Mouse (Mus musculus): Measurements from ENCODE around the gene Aldh4a1.

Gene Aldh4a1

DNA sequence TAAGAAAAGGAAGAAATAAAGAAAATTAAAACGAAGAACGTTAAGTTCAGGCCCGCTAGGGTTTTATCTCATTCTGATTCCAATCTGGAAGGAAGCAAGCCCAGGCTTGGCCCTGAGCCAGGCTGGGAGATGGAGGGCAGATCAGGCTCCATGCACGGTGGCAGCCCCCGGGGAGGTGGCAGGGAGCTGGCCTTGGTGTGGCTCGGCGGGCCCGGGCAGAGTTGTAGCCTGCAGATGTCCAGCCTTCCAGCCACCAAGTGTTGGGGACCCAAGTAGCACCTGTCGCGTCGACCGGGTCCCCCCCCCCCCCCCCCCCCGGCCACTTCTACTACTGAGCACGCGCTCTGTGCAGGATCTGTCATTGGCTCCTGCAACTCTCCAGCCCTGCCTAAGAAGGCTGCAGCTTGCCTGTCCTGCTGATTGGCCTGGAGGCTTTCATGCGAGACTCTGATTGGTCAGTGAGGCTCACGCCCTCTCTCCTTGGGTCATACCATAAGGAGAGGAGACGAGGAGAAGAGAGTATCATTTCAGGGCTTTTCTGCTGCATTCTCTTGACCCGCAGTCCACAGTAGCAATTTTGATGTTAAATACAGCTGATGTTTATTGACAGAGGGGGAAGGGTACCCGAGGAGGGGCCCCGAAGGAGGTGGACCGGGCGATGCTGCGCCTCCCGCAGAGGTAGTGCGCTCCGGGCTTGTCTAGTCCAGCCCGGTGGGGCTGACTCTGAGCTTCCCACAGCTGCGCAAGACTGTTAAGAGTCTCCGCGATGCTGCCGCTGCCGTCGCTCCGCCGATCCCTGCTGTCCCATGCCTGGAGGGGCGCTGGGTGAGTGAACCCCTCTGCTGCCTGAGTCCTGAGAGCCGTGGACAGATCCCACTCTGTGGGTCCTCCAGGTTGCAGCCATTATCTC, at the start of gene Aldh4a1:
Gene Aldh4a1 (plus strand): TSS at position 494 of the 910 bp plus-strand sequence.
- DNase-seq = peak; percentile 95

DNA sequence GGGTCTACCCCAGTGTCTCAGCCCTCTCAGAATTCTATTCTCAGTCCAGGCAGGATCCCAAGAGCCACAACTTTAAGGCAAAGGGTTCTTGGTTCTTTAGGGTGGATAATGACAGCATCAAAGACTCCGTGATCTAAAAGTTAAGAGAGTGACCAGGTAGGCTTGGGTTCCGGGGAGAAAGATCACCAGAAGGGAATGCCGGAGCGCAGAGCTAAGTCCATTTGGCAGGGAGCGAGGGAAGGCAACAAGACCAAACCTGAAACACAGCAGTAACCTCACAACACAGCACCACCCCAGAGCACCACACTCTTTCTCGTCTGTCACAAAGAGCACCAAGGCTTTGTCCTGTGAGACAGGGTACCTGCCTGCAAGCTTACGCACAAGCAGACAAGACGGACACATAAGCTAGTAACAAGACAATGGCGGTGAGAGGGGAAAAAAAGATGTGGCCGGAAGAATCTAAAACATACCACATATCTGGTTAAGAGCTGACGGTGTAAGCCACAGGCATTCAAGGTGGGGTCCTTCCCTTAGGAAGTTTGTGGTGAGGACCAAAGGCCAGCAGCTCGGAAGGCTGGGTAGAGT, 49.6 kb upstream of the Aldh4a1 start:
- no peak for DNase-seq

DNA sequence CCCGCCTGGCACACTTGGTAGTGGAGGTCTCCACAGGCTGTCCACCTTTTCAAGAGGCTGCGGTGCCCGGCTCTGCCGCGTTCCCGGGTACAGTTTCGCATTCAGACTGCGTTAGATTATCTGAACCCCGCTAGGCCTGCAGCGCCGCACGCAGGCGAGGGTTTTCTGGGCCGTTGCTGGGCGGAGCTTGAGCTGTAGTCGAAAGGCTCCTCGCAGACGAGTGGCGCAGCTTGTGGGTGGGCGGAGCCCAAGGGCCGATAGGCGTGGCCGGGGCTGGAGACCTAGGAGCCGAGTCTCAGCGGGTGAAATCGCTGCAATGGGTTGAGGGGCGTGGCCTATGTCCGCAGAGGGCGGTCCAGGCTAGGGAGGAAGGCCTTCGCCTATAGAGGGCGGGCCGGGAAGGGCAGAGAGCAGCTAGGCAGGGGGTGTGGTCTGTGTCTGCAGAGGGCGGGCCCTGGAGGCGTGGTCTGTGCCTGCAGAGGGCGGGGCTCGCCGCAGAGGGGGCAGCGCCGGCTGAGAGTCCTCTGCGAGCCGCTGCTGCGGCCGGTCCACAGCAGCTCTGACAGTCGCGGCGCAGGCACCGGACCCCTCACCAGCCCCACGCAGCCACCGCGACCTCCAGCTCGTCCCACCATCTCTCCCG, 48.4 kb upstream of the Aldh4a1 start:
- peak; percentile 100 for DNase-seq

DNA sequence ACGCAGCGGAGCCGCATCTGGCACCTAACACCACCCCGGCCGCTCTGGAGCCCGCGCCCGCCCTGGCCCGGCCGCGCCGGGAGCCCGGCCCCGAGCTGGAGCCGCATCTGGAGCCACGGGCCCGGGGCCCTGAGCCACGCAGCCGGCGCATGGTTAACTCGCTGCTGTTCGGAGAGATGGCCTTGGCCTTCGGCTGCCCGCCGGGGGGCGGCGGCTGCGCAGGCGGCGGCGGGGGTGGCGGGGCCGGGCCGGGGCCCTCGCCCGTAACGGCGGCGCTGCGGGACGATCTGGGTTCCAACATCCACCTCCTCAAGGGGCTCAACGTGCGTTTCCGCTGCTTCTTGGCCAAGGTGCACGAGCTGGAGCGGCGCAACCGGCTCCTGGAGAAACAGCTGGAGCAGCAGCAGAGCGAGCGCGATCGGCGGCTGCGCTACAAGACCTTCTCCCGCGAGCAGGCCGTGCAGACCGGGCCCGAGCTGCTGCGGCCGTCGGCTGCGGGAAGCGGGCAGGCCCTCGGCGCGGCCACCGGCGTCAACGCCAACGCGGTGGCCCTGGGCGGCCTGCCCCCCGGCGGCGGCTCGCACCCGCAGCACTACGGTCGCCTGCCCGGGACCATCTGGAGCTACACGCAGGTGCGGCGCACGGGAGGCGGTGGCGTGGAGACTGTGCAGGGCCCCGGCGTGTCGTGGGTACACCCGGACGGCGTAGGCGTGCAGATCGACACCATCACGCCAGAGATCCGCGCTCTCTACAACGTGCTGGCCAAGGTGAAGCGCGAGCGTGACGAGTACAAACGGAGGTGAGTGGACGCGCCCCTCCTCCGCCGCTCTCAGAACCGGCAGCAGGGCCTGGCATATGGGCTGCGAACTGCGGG, 47.6 kb upstream of the Aldh4a1 start:
- DNase-seq = peak; percentile 63

DNA sequence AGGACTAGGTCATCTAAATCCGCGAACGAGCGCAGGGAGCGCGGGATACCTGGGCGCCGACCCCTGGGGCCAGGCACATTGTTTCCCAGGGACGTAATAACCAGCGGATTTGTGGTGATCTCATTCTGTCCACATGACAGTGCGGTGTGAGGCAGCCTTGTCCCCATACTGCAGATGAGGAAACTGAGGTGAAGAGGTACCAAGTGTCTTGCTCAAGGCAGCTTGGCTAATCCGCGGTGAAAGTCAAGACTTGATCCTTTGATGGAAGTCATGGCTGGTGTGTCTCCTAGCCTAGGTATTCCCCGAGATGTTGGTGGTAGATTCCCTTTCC, 47.0 kb upstream of the Aldh4a1 start:
- no peak for DNase-seq

DNA sequence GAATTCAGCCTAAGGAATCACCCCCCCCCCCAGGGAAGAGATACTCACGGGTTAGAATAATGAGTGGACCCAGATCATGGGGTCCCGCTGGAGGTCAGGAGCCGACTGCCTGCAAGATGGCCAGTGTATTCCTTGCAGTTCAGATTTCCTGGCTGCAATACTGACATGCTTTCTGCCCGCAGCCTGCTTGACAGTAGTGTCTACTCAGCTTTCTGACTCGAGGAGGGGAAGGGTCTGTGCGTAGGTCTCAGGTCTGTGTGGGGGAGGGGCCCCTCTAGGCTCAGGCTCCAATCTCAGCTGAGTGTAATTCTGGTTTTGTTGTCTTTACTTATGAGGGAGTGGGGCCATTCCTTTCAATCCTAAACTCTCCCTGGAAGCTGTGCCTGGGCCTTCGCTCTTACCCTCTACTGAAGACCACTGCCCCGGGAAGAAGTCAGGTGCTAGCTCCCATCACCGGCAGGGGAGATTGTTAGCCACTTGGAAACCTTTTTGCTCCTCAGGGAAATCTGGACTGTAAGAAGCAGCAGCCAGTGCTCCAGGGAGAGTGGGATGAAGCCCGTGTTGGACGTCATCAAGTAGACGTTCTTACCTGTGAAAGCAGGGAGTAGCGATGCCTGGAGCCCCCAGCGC, 46.3 kb upstream of the Aldh4a1 start:
- peak; percentile 59 for DNase-seq

DNA sequence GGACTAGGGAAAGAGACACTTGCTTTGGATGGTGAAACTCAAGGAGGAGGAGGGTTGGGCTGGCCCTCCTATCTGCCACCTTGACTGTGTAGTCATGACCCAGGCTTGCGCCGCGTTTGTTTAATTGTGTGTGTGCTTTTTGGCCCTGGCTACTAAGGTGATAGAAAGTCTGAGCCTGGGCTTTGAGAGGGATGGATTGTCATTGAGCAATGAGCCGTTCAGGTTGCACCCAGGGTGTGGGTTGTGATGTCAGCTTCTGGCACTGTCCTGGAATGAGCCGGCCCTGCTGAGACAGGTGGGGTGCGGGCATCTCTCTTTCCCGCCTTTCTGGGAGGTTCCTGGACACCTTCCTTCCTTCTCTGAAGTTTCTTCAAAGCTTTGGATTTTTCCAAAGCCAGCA, 45.7 kb upstream of the Aldh4a1 start:
- no peak for DNase-seq

DNA sequence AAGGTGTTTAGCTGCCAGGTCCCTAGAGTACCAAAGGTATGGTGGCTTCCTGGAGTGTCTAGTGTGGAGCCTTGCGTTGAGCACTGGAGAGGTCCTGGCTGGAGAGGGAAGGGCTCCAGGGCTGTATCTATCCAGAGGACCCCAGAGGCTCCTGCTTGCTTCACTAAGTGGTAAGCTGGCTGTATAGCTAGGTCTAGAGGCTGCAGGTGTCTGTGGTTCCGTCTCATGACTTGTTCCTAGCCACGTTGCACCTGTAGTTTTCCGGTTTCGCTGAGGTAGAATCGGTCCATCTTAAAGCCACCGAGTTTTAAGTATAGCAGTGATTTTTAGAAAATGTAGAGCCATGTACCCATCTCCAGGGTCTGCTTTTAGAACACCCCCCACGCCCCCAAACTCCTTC, 44.3 kb upstream of the Aldh4a1 start:
- DNase-seq = no peak

DNA sequence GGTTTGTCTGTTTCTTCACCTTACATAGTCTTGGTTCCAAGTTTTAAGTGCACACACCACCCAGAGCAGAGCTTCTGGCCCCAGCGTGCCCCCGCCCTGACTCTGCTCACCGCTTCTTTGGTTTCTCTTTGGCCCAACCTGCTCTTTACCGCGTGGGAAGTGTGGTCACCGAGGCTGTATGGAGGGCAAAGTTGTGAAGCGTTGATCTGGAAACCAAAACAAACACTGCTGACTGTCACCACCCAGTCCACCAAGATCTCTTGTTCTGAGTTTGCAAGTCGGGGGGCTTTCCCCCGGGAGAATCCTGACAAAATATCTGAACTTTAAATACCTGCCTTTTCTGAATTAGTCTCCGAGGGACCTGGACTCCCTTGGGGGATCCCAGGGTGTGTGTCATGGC, 43.7 kb upstream of the Aldh4a1 start:
- no peak for DNase-seq

DNA sequence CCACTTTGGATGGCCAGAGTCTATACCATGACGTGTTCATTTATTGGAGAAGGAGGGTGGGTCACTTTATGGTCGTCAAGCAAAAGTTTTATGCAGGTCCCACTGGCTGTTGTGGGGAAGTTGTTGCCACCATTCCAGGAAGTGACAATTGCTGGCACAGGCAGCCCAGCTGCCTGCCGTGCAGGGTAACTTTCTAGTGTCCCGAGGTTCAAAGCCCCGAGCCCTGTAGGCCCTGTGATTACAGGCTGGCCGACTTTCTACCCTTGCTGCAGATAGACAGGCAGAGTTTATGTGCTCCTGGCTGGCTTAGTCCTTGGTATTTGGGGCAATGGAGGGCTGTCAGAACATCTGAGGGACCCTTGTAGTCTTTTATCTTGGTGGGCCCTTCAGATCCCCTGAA, 43.2 kb upstream of the Aldh4a1 start:
- DNase-seq = no peak

DNA sequence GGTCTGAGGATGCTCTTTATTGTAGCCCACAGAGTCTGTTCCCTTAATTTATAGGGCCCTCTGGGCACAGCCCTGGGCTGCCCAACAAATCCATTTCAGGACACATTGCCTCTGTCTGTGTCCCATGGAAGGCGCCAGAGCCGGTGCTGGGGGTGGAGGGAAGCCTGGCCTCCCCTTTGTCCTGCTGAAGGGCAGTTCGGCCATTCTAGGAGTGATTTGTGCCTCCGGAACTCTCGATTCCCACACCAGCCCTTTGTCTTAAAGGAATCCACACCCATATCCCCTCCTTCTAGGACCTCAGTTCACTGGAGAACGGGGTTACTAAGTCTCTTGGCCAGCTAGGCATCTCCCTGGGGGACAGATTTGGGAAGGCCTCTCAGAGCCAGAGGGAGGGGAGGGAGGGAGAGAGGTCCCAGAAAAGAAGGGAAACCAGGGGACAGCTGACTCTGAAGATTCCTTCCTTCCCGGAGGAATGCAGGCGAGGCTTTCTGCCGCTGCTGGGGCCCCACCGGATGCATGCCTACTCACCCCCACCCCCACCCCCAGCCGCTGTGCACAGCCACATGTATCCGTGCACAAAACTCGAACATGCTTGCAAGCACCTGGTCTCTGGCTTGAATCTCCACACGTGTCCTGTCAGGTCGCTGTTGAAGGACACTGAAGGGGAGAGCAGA, 41.9 kb upstream of the Aldh4a1 start:
- DNase-seq = peak; percentile 76

DNA sequence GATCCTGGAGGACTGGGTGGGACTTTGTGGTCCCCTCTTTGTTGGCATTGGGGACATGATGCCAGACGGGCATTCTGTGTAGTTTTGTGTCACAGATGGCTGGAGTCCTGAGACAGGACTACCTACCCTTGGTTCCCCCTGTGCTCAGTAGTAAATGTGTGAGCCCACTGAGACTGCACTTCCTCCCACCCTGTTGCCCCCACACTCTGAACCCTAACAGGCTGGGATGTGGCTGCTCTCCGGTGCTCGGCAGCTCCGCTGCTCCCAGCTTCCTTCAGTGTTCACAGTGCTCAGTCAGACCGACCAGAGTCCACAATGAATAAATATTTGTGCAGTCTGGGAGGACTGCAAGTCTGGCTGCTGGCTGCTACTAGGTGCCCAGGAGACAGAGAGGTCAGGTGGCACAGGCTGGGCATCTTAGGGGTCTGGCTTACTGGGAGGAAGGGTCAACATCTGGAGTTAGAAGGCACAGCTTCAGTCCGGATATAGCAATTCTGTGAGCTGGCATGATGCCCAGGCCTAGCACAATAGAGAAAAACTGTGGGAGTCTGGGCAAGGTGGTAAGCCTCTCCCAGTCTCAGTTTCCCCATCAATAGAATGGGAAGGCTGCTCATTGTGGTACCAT, 41.1 kb upstream of the Aldh4a1 start:
- DNase-seq = no peak

DNA sequence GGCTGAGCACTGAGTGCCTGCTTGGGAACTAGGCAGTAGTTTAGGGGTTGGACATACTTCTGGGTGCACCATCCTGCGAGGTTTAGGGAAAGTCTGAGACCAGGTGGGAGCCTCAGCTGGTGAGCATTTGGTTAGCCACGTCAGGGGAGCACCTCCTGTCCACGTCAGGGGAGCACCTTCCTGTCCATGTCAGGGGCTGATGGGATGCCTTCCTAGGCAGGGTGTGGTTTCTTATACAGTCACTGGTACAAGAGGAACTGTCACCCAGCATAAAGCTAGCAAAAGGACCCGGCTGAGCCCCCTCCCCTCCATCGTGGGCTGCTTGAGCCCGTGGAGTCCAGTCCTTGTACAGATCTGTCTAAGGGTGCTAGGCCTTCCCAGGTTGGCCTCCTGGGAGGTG, 40.3 kb upstream of the Aldh4a1 start:
- no peak for DNase-seq

DNA sequence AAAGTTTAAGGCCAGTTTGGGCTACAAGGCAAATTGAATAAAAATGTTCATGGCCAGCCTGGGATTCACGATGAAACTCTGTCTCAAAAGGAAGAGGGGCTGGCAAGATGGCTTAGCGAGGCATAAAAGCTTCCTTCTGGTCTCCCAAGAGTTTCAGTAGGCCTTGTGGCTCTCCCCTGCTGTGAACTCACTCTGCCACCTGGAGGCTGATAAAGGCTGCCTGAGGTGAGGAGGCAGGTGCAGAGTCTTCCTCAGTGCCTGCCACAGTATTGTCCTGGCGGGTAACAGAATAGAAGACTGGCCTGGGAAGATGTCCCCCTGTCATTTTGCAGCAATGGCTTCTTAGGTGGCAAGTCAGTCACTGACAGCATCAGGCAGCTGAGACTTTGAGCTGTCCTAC, 39.8 kb upstream of the Aldh4a1 start:
- DNase-seq = no peak

DNA sequence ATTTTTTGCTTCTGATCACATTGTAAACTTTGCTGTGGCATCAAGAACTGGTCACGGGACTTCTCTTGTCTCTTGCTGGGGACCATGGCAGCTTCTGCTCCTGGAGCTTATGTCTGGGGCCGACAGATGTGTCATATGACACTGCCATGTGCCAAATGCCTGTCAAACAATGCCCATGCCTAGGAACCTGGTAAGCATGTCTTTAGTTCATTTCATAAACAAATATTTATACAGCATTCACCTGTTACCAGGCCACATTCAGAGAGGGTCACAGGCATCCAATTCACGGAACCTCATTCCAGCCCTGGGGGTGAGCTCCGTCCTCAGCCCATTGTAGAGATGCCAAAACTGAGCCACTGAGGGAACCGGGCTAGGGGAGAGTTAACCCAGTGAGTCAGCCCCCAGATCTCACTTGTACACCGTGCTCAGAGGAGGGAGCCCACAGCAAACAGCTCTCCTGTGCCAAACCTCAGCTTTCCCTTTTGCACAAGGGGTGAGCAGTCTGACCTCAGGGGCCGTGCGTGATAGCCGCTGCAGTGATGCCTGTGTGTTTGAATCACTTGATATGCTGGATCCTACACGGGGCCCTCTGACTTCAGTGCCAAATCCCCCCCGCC, 38.9 kb upstream of the Aldh4a1 start:
- no peak for DNase-seq

DNA sequence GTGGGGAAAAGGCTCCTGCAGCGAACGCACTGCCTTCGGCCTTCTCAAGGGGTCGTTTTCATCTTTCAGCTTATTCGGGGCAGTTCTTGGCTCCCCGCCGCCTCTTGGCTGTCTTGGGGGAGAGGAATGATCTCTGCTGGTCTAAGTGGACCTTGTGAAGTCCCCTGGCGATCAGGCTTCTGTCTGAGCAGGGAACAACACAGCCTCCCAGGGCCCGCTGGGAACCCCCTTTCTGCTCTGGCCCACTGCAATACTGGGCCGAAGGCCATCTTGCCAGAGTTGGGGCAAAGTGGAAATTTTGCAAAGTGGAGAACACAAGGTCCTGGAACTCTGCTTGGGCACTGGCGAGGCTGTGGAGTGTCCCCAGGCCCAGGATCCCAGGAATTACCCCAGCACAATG, 38.0 kb upstream of the Aldh4a1 start:
- no peak for DNase-seq

DNA sequence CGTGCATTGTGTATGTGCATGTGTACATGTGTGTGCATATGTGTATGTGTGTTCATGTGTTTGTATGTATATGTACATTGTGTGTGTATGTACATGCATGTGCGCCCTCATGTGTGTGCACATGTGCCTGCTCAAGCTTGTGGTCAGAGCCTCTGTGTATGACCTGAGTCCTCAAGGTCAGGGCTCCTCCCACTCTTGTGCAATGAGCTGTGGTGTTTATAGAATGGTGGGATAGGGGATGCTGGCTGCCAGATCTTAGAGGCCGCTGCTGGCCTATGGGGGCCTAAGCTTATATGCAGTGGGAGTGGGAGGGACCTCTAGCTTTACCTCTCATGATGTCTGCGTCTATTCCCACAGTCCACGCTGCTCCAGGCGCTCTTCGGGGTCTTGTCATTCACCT, 37.0 kb upstream of the Aldh4a1 start:
- no peak for DNase-seq

DNA sequence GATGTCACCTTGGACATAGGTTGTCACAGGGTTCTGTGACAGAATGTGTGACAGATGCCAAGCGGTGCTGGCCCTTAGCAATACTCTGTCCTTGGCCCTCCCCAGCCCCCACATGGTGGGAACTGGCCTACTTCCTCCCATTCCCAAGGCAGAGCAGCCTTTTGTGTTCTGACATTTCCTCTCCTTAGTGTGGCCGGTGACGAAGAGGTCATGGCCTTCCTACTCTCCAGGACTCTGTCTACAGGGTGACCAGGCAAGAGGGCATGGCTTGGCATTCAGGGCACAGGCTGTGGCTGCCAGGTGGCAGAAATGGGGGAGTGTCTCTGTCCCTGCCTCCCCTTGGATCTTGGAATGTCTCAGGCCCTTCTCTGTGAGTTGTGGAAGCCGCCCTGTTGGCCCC, 35.3 kb upstream of the Aldh4a1 start:
- DNase-seq = no peak

DNA sequence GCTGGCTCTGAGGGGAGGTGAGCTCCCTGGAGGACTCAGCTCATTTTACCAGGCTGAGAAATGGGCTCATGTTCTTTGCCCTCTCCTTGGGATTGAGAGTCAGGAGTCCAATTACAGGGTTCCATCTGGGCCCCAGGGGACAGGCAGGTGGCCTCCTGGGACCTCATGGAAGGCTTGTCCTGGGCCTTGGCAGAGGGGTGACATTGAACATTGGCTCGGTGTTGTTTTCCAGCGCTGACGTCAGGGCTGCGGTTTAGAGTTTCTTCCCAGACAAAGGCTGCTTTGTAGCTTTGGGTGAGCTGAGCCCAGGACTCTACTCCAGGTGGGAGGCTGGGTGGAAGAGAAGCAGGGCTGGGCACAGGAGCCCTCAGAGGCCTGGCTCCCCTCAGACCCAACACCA, 34.9 kb upstream of the Aldh4a1 start:
- no peak for DNase-seq

DNA sequence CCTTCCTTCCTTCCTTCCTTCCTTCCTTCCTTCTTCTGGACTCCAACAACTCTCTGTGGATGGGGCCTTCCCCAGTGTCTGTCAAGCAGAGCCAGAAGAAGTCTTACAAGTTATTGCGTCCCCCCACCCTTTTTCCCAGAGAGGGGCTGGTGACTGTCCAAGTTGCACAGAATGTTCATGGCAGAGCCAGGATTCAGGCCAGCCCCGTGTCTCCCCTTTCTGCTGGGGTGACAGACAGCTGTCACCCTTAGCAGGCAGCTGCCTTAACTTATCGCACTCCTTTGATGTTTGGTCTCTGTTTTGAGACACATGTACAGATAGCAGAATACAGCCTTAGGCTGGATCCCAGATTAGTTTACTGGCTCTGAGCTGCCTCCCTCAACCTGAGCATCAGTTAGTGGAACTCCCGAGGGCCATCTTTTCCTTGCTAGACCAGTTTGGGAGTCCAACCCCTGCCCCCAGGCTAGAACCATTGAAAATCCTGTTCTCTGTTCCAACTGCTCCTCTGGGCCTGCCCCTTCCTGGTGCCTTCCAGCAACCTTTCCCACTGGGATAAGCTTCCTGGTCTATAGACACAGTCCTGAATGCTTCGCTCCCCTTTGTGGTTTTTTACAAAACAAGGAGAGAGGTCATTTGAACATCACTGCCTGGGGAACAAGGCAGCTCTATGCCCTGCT, 33.2 kb upstream of the Aldh4a1 start:
- no peak for DNase-seq

DNA sequence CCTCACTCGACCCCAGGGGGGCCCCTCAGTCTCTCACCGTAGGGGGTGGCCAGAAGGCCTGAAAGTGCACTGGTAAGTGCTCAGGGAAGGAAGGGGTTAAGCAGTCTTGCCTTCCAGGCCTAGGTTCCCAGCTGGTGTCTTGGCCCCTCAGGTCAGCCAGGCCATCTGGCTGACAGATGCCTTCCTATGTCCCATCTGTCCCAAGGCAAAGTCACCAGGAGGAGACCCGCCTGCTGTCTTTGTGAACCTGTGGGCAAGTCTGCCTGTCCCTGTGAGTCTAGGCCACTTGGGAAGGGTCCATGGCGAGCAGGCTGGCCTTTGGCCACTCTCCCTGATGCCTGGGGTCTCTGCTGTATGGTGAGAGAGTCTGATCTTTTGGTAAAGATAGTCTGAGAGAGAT, 32.2 kb upstream of the Aldh4a1 start:
- DNase-seq = peak; percentile 79
